Mouse (Mus musculus): ENCODE measurements around the gene Psmb8. TPM values are rescaled to one million over a fixed set of nuclear protein-coding genes. Genes with fewer than 3 reads are reported as not detected.
A peak's percentile ranks its signal among the peaks of the same experiment; 100 is the strongest.

Psmb8 gene
- total RNA-seq (2015) (289 and 290 TPM in 2 replicates), total RNA-seq (2017) (461 and 471 TPM in 2 replicates)

DNA sequence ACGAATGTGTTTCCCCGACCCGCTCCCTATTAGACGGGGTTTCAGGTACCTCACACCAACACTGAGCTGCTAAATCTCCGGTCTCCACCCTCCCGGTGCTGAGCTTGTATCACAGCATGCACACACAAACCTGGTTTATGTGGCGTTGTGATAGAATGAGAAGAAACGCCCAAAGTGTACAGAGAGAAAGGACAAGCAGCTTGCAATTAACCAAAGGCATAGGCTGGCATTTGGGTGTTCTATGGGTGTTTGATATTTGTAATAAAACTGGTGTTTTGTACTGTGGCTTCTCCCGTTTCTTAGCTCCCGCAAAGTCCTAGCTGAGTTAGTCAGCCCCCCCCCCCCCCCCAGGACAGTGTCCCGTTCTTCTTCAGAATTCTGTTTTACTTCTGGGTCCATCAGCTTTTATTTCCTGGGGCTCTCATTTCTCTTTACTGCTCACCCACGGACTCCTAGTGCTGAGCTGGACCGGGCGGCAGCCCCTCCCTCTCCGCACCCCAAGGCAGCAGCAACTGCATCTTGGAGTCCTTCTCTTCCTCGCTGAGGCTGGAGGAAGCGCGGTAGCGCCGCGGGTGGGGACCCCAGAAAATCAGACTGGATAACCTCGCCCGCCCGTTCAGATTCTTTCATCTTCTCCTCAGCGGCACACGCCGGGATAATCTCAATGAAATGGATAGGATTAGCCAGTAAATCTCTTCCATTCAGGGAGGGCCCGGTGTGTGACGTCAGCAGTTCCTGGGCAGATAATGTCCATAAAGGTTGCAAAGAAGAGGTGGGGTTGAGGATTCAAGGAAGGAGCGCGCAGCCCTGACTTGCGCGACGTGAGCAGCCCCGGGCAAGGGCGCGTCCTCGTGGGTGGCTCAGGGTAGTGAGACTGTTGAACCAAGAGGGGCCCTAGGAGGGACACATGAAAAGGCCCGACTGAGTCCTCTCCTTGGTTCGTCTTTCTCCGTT lies at the start of gene Psmb8:
Gene Psmb8, plus strand, starts transcription at position 781 of the 954 bp plus-strand sequence.
- ATAC-seq (replicated peaks; ENCODE audit: poor library complexity) = peak; percentile 76

DNA sequence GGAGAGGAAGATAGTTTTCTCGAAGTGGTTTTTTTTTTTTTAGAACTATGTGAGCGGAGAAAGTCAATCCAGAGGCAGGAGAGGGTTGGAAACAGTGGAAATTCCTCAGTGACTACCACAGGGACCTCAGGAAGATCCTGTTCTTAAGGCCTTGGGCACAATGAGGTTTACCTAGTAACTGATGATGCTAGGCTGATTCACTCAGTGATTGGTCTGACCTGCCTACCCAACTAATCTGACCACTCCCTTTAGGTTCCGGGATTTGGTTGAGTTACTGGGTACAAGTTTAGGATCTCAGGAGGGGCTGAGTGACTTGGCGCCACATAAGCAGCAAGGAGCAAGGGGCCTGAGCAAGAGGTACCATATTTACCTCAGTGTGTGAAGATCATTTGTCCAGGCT lies 44.6 kb upstream of the Psmb8 start, which contains the start of gene H2-DMb1:
Gene H2-DMb1, plus strand, starts transcription at position 150 of the 400 bp plus-strand sequence.
- ATAC-seq (replicated peaks; ENCODE audit: poor library complexity) = peak; percentile 90

DNA sequence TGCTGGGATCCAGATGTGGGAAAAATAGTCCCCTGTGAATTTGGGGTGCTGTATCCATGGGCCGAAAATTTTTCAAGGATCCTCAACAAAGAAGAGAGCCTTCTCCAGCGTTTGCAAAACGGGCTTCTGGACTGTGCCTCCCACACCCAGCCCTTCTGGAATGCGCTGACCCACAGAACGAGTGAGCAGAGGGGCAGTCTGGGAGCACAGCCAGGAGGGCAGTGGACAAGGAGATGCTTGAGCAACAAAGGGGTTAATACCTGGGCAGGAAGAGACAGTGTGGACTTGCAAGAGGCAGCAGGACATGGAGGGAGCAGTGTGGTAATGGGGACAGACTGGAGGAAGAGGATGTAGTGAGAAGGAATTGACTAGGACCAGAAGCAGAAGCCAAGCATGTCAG lies 42.0 kb upstream of the Psmb8 start:
- ATAC-seq (replicated peaks; ENCODE audit: poor library complexity) = no peak

DNA sequence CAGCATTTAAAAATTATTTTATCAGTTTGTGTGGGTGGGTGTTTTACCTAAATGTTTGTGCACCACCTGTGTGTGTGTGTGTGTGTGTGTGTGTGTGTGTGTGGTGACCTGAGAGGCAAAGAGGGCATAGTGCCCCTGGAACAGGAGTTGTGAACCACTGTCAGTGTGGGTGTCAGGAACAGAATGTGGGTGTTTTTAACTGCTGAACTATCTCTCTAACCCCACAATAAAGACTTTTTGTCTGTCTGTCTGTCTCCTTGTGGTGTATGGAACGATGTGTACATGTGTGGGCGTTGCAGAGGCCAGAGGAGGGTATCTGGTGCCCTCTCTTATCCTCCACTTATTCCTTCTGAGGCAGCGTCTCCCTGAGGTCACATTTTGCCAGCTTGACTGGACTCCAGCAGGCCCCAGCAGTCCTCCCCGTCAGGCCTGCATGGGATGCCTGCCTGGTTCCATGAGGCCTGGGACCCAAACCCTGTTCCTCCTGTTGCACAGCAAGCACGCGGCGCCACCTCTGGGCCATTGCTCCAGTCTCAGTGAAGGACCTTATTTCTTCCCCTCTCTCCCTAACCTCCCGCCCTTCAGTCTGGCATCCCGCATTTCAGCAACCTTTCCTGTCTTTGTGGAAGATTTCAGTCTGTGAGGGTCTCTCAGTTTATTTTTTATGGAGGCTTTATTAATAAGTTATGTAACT lies 33.2 kb upstream of the Psmb8 start:
- peak; percentile 52; the same call in 1 of the 2 replicates for ATAC-seq (replicated peaks; ENCODE audit: poor library complexity)

DNA sequence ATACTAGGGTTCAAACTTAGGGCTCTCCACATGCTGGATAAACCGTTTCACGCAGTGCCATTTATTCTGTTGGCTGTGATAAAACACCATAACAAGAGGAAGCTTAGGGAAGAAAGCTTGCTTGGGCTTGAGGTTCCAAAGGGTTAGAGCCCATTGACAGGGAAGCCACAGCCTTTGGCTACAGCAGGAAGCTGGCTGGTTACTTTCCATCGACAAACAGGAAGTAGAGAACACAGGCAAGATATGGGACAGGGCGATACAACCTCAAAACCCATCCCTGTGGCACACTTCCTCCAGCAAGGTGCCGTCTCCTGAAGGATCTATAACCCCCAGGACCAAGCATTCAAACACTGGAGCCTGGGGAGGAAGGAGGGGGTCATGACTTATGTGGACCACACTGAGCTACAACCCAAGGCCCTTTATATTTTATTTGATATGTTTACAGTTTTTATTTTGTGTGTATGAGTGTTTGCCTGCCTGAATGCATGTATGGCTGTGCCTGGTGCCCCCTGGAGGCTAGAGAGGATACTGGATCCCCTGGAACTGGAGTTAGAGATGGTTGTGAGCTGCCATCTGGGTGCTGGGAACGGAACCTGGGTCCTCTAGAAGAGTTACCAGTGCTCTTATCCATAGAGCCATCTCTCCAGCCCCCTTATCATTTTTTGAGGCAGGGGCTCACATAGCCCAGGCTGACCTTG lies 32.3 kb upstream of the Psmb8 start:
- ATAC-seq (replicated peaks; ENCODE audit: poor library complexity) = peak; percentile 66

DNA sequence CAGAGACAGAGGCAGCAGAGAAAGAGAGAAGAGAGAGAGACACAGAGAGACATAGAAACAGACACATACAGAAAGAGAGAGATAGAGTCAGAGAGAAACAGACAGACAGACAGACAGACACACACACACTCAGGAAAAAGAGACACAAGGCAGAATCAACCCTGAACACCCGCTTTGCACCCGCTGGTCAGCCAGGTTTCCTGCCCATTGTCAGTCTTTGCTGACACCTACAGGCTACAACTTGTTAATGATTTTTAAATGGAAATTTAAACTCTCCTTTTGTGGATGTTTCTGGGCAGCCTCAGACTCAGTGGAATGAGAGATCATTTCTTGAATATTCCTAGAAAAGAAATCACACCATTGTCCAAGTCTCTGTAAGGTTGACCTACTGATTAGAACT lies 28.2 kb upstream of the Psmb8 start:
- ATAC-seq (replicated peaks; ENCODE audit: poor library complexity) = peak; percentile 53

DNA sequence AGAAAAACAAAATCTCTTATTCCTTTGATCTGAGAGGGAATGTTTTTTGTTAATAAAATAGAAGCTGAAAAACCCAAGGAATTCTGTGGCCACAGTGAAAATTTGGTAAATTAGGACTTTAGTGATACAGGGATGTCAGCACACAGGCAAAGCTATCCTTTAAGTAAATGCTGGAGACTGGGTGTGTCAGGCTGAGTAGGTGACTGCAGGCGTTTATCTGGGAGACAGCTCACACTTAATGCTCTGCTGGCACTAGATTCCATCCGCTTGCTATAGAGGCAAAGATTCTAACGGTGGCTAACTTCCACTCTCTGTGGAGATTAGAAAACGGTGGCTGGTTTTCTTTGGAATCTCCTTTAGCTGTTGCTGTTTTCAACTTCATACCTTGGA lies 27.0 kb upstream of the Psmb8 start:
- 0 out of 2 replicates have a peak, but pooled peaks have one; percentile 21 for ATAC-seq (replicated peaks; ENCODE audit: poor library complexity)

DNA sequence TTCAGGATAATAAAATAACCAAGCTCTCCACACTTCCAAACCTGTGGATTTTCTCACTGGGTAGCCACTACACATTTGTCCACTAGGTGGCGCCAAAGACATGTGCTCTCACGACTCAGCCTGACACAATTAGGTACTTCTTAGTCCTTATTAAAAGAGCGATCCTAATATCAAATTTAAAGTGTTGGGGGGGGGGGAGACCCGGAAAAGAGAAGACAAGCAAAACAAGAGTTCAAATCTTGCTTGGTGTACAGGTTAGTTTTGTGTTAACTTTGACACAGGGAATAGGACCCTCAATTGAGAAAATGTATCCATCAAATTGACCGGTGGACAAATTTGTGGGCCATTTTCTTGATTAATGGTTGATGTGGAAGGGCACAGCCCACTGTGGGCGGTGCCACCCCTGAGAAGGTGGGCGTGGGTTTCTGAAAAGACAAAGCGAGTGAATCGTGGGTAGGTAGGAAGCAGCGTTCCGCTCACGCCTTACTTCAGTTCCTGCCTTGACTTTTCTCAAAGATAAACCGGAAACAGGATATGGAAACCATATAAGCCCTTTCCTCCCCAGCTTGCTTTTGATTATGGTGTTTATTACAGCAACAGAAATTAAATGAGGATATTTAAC lies 26.5 kb upstream of the Psmb8 start:
- peak; percentile 93 for ATAC-seq (replicated peaks; ENCODE audit: poor library complexity)

DNA sequence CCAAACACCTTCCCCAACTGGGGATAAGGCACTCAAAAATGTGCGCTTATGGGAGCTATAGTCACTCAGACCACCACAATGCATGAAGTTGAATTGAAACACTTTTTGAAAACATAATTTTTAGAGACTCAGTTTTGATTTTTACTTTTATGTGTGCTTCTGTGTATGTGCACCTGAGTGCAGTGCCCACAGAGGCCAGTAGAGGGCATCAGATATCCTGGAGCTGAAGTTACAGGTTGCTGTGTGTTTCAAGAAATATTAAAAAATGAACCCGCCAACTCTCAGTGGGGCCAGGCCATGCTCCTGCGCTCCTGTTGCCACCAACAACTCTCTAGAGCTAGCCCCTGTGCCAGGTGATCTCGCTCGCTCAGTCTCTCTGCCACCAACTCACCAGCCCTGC lies 25.0 kb upstream of the Psmb8 start:
- no peak for ATAC-seq (replicated peaks; ENCODE audit: poor library complexity)

DNA sequence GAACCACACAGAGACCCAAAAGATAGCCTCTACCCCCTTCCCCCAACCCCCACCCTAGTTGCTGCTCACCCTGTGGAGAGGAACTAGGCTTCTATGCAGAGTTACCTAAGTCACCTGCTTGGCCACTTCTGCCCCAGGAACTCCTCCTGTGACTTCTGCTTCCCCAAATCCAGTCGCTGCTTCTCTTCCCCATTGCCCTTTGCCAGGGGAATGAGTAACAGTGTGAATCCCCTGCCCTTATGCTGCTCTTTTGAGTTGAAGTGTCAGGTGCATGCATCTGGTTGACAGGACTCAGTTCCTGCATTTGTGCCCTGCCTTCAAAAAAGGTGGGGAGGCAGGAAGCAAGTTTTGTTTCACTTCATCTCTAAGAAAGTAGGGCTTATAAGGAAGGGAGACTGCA lies 23.4 kb upstream of the Psmb8 start:
- ATAC-seq (replicated peaks; ENCODE audit: poor library complexity) = no peak

DNA sequence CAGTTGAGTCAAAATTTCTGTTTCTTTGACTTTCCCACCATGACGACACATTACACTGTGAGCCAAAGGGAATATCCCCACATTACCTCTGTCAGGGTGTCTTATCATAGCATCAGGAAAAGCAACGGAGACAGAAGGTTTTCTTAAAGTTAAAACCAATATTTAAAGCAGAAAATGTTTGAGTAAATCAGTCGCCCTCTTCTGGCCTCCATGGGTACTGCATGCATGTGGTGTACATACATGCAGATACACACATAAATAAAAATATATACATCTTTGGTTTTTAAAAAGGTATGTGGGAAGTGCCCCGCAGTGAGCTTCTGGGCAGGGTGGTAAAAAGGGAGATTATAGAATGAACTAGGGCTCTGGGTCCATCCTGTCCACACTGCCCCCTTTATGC lies 20.3 kb upstream of the Psmb8 start:
- no peak for ATAC-seq (replicated peaks; ENCODE audit: poor library complexity)

DNA sequence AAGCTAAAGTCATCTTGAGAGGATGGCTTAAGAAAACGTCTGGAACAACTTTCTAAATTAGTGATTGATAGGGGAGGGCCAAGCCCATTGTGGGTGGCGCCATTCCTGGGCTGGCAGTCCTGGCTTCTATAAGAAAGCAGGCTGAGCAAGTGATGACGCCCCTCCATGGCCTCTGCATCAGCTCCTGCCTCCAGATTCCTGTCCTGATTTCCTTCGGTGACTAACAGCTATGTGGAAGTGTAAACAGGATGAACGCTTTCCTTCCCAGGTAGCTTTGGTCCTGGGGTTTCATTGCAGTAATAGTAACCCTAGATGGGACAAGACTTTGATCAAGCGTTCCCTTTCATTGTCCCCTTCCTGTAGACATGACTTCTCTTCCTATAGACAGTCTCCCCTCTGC lies 18.5 kb upstream of the Psmb8 start:
- ATAC-seq (replicated peaks; ENCODE audit: poor library complexity) = no peak

DNA sequence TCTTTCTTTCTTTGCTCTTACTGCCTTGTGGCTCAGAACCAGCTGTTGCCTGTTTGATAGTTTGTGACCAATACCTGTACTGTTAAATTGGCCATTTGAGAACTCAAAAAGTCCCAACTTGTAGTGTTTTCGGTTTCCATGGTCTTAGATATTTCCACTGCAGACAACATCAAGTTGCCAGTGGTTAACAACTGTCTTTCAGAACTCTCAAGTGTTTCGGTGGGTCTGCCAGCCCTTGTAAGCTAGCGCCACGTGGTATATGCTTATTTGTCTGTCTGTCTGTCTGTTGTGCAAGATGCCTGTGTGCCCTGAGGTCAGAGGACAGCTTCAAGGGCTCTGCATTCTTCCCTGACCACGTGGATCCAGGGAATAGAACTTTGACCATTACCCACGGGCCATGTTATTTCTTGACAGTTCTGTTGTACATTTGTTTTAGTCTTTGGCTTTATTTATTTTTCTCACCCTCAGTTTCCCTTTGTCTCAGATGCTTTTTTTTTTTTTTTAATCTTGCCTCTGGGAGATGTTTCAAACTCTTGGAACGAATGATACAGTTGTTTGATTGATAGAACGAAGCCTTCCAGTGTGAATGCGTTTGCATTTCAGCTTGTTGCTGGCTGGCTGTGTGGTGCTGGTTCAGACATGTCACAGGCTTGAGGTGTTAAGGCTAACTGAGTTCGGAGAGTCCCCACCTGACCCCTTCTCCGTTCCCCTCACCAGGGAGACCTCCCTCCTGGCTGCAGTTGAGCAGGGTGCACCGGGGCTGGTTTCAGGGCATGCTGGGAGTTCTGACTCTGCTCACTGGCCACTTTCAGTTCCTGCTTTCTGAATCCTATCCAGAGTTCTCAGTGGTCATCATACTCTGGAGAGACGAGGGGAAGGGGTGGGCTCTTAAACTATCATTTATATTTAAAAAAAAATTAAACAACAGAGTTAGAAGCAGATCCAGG lies 17.3 kb upstream of the Psmb8 start:
- peak; percentile 58 for ATAC-seq (replicated peaks; ENCODE audit: poor library complexity)

DNA sequence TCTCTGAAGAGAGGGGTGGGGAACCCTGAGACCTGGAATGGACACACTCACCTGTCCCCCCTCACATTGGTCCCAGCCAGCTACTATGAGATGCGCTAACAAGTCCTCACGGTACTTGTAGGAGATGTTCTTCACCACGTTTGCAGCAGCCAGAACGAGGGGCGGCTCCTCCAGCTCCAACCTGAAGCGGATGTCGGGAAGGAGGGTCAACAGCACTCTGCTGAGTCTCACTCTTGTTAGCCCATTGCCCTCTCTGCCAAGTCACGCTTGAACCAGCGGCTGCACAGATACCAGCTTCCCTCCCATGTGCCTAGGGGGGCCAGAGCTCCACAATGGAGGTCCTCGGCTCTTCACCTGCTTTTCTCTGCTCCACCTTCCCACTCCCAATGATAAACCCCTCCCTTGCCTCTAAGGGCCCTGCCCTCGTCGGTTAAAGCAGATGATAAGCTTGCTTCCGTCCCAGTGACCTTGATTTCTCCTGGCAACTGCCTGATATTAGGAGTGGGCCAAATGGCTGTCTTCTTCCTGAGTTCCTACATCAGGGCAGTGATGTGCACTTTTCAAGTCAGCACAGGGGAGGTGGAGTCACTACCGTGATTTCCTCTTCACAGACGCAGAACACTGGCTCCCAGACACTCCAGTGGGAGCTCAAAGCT lies 13.8 kb upstream of the Psmb8 start:
- no peak for ATAC-seq (replicated peaks; ENCODE audit: poor library complexity)

DNA sequence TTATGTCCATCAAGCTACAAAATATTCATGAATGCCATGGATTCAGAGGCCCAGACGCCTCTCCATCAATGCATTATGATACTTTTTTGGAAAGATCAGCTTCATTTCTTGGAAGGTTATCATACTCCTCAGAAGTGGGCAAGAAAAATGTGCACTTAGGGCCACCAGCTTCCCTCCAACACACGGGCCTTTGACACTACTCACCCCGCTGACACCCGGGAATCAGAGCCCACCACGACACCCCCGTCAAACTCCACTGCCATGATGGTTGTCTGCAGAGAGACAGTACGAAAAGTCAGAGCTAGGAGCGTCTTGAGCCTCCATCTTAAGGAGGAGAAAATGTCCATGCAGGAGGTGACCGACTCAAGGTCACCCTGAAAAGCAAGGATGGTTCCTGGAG lies 12.0 kb upstream of the Psmb8 start:
- no peak for ATAC-seq (replicated peaks; ENCODE audit: poor library complexity)

DNA sequence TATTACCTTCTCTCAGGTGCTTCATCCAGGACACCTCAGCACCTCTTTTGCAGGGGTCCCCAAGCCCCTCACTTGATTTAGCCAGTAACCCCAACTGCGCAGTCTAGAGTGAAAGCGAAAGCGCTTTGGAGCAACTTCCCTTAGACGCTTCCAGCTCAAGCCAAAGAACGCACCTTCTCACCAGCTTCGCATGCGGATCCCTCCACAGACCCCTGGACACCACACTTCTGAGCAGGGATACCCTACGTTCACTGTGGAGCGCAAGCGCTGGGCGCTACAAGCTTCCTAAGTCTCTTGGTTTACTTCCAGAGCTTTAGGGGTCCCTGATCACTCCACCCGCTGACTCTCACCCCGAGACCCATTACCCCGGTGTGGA lies 10.6 kb upstream of the Psmb8 start:
- peak; percentile 11; the same call in 1 of the 2 replicates for ATAC-seq (replicated peaks; ENCODE audit: poor library complexity)

DNA sequence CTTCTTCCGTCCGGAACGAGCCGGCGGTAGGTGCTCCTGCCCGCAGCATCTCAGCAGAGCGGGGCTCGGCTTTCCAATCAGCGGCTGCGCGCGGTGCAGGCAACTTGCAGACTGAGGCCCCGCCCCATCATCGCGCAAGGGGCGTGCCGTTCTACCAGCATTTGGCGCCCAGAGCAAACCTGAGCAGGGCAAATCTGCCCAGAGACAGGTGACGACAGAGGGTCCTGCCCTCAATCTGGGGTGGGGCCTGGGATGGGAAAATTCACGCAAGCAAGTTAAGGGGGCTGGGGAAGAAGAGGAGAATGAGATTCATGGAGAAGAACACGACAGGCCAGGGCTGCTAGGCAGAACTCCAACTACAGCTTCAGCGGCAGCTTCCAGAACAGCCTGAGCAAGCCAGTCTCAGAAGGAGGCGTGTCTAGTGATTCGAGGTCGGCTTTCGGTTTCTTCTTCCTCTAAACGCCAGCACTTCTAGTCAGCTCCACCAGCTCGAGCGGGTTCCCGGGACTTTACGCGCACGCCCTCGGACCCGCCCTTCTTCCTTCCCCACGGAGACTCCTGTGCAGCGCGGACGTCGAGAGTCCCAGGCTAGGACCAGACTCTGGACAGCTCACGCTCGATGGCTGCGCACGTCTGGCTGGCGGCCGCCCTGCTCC lies 10.1 kb upstream of the Psmb8 start, which contains the start of the genes Tap1 and Psmb9:
Gene Tap1, plus strand, starts transcription at position 293 of the 656 bp plus-strand sequence.
Gene Psmb9, minus strand, starts transcription at position 504 of the 656 bp plus-strand sequence.
- peak; percentile 85 for ATAC-seq (replicated peaks; ENCODE audit: poor library complexity)

DNA sequence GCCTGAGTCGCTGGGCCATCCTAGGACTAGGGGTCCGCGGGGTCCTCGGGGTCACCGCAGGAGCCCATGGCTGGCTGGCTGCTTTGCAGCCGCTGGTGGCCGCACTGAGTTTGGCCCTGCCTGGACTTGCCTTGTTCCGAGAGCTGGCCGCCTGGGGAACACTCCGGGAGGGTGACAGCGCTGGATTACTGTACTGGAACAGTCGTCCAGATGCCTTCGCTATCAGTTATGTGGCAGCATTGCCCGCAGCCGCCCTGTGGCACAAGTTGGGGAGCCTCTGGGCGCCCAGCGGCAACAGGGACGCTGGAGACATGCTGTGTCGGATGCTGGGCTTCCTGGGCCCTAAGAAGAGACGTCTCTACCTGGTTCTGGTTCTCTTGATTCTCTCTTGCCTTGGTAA lies 9.5 kb upstream of the Psmb8 start:
- peak; percentile 41 for ATAC-seq (replicated peaks; ENCODE audit: poor library complexity)
